Comparison of ENCODE assay signal across 10 mouse cellular contexts in the genomic region with DNA sequence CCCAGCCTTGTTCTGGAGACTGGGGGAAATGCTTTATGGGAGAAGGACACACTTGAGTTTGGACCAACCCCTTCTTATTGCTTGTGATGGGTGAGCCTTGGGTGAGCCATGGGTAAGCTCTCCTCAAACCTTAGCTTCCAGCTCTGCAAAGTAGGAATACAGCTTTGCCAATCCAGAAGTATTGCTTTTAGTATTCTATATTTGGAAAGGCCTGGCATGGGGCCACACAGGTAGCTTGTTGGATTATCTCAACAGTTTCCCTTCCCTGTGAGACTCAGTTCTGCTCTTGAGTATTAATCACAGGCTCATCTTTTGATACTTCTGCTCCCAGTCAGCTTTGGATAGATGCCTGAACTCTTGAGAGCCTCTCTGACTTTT. TPM values are rescaled to one million over a fixed set of nuclear protein-coding genes. Genes with fewer than 3 reads are reported as not detected.
DNase-seq lines count a peak whose midpoint lies in the region; ATAC-seq lines count a peak whose summit lies in the region.
"Had no signal": no experiment of that assay in that cellular context is flagged by ENCODE, and none has a peak within 500 bp of the region (broad histone marks: within the 10 kb centered on the region; RNA-seq: fewer than 3 reads in every experiment).

No protein-coding gene starts in this region.

- H3K9me3 ChIP-seq in kidney, embryonic 16.5 days (ENCODE audit: low read length): no peaks in the 10 kb centered on the region
- H3K9me3 ChIP-seq in embryonic facial prominence, embryonic 13.5 days: no peaks in the 10 kb centered on the region
- no peaks in the 10 kb centered on the region for H3K9me3 ChIP-seq in hindbrain, embryonic 16.5 days (ENCODE audit: control insufficient read depth, low read length)
- H3K9me3 ChIP-seq in midbrain, embryonic 14.5 days (ENCODE audit: control insufficient read depth, low read length): no peaks in the 10 kb centered on the region

- H3K4me2 ChIP-seq in kidney, embryonic 16.5 days (replicated peaks; ENCODE audit: low read depth, low read length): peak overlapping the region; percentile 84
- H3K4me2 ChIP-seq in embryonic facial prominence, embryonic 13.5 days: peak overlapping the region; percentile 83
- peak overlapping the region; percentile 96 for H3K4me2 ChIP-seq in hindbrain, embryonic 16.5 days (ENCODE audit: low read length)
- H3K4me2 ChIP-seq in midbrain, embryonic 14.5 days (ENCODE audit: low read length): peak overlapping the region; percentile 94

- H3K4me1 ChIP-seq in kidney, embryonic 16.5 days (ENCODE audit: insufficient read depth, low read length): peaks cover 30% of the 10 kb centered on the region
- H3K4me1 ChIP-seq in embryonic facial prominence, embryonic 13.5 days: peaks cover 47% of the 10 kb centered on the region
- H3K4me1 ChIP-seq in hindbrain, embryonic 16.5 days (ENCODE audit: control insufficient read depth, insufficient read depth, low read depth, low read length): peaks cover 42% of the 10 kb centered on the region
- H3K4me1 ChIP-seq in midbrain, embryonic 14.5 days (ENCODE audit: control insufficient read depth, insufficient read depth, low read length): peaks cover 40% of the 10 kb centered on the region

- H3K27me3 ChIP-seq in kidney, embryonic 16.5 days (ENCODE audit: insufficient read depth, low read length): no peaks in the 10 kb centered on the region
- no peaks in the 10 kb centered on the region for H3K27me3 ChIP-seq in embryonic facial prominence, embryonic 13.5 days
- H3K27me3 ChIP-seq in hindbrain, embryonic 16.5 days (replicated peaks; ENCODE audit: control insufficient read depth, insufficient read depth, low read length): no peaks in the 10 kb centered on the region
- H3K27me3 ChIP-seq in midbrain, embryonic 14.5 days (ENCODE audit: control insufficient read depth, insufficient read depth, low read length): no peaks in the 10 kb centered on the region
- H3K27me3 ChIP-seq: Patski had no signal

- DNase-seq in kidney, postnatal 10 days: no peak
- DNase-seq in midbrain, embryonic 14.5 days: no peak
- no peak for DNase-seq in frontal cortex, postnatal 10 days (ENCODE audit: low spot score in 2 of 2)
- DNase-seq in layer of hippocampus, adult 9-10 months (ENCODE audit: low spot score): no peak
- no peak for DNase-seq in thymus, postnatal 4 days
- DNase-seq: cerebellum, adult 8-10 months had no signal

- ATAC-seq in kidney, embryonic 16.5 days (ENCODE audit: low FRiP score, low TSS enrichment): no peak
- no peak for ATAC-seq in embryonic facial prominence, embryonic 13.5 days (ENCODE audit: insufficient number of reproducible peaks, insufficient read depth, low FRiP score, low TSS enrichment, low read depth)
- no peak for ATAC-seq in hindbrain, embryonic 16.5 days
- no peak for ATAC-seq in midbrain, embryonic 14.5 days (ENCODE audit: low FRiP score, low TSS enrichment)
- ATAC-seq: Patski had no signal

- H3K4me3 ChIP-seq in kidney, embryonic 16.5 days (ENCODE audit: low read length): peak overlapping the region; percentile 97
- H3K4me3 ChIP-seq in embryonic facial prominence, embryonic 13.5 days: peak overlapping the region; percentile 93
- peak overlapping the region; percentile 88 for H3K4me3 ChIP-seq in hindbrain, embryonic 16.5 days (ENCODE audit: low read length)
- H3K4me3 ChIP-seq in midbrain, embryonic 14.5 days (replicated peaks; ENCODE audit: low read depth, low read length): peak overlapping the region; percentile 93

- H3K9ac ChIP-seq in kidney, embryonic 16.5 days (replicated peaks; ENCODE audit: low read length): 0 out of 2 replicates have a peak overlapping the region, but pooled peaks have one; percentile 92
- peak overlapping the region; percentile 95 for H3K9ac ChIP-seq in embryonic facial prominence, embryonic 13.5 days
- H3K9ac ChIP-seq in hindbrain, embryonic 16.5 days (ENCODE audit: low read depth, low read length): peak overlapping the region; percentile 92
- H3K9ac ChIP-seq in midbrain, embryonic 14.5 days (replicated peaks; ENCODE audit: low read length): peak overlapping the region; percentile 89

- no peaks in the 10 kb centered on the region for H3K36me3 ChIP-seq in kidney, embryonic 16.5 days (ENCODE audit: insufficient read depth, low read length)
- H3K36me3 ChIP-seq in embryonic facial prominence, embryonic 13.5 days: peaks cover 3% of the 10 kb centered on the region; the same call in 1 of the 2 replicates
- no peaks in the 10 kb centered on the region for H3K36me3 ChIP-seq in hindbrain, embryonic 16.5 days (ENCODE audit: control insufficient read depth, insufficient read depth, low read length)
- no peaks in the 10 kb centered on the region for H3K36me3 ChIP-seq in midbrain, embryonic 14.5 days (ENCODE audit: control insufficient read depth, insufficient read depth, low read length)

- H3K27ac ChIP-seq in kidney, embryonic 16.5 days (ENCODE audit: low read length): no peak overlapping the region
- no peak overlapping the region for H3K27ac ChIP-seq in embryonic facial prominence, embryonic 13.5 days
- no peak overlapping the region for H3K27ac ChIP-seq in hindbrain, embryonic 16.5 days (ENCODE audit: low read depth, low read length)
- no peak overlapping the region for H3K27ac ChIP-seq in midbrain, embryonic 14.5 days (replicated peaks; ENCODE audit: low read depth, low read length)

RNA-seq across cellular contexts. Expression of gene Bicd2, which starts 1.3 kb away (rescaled TPM):
- 27.9 and 29.4 TPM in 2 replicates for polyA plus RNA-seq in kidney, embryonic 16.5 days (2015; fragmentation: Nextera tagmentation; extraction: Ambion mirVana)
- polyA plus RNA-seq in embryonic facial prominence, embryonic 13.5 days (2015; fragmentation: Nextera tagmentation; extraction: Ambion mirVana): 33.1 and 35.0 TPM in 2 replicates
- polyA plus RNA-seq in hindbrain, embryonic 16.5 days (2015; fragmentation: Nextera tagmentation; extraction: Ambion mirVana): 25.3 and 30.5 TPM in 2 replicates
- polyA plus RNA-seq in midbrain, embryonic 14.5 days (2014; fragmentation: Nextera tagmentation; extraction: Ambion mirVana): 25.3 and 30.1 TPM in 2 replicates

RNA-seq across cellular contexts. Expression of gene Fgd3, which starts 22.6 kb away (rescaled TPM):
- polyA plus RNA-seq in kidney, embryonic 16.5 days (2015; fragmentation: Nextera tagmentation; extraction: Ambion mirVana): 1.0 and 1.1 TPM in 2 replicates
- polyA plus RNA-seq in embryonic facial prominence, embryonic 13.5 days (2015; fragmentation: Nextera tagmentation; extraction: Ambion mirVana): 0.55 and 1.00 TPM in 2 replicates
- polyA plus RNA-seq in hindbrain, embryonic 16.5 days (2015; fragmentation: Nextera tagmentation; extraction: Ambion mirVana): 1.6 TPM in 2 replicates
- 1.8 and 2.0 TPM in 2 replicates for polyA plus RNA-seq in midbrain, embryonic 14.5 days (2014; fragmentation: Nextera tagmentation; extraction: Ambion mirVana)
